Mouse (Mus musculus) gastrocnemius, postnatal 10 days (tissue): ENCODE measurements at regions not wholly inside any gene's neighbourhood (a gene's known extent, or its start where the extent isn't known, plus 50 kb on each side); places are given as distances from the start of the nearest gene placed in this dataset.

Experiments
- DNase-seq: peaks from one replicate; pipeline ENCODE4 v3.0.0; 2021; ENCODE audit warnings: mixed read lengths

DNA sequence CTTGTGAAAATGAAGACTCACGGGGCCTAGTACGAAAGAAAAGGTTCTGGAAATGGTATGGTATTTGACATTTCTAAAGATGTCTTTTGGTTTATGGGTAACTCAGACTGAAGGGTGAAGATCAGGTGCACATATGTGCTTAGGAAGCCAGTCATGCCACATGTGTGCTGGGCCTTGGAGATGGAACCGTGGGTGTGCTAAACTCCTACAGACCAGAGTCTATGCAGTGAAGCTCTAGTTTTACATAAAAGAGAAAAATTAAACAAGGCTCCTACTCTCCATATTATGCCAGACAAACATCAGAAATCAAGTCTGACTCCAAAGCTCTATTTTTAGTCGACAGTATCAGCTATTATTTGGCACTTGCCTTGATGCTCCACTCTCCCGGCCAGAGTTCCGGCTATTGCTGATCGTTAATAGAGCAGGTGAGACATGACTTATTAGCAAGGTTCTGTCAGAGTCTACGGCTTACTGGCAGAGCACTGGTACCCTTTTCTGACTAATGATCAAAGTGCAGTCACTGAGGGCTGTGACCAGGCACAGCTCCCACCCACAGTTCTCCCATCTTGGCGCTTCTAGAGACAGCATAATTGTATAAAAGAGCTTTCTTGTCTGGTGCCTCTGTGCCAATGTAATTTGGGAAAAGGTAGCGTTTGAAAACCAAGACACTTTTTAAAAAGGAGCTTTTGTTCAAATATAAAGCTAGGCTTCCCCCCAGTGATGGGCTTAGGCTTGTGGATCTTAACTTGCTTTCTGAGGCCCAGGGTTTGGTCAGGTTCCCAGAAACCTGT, 119.2 kb upstream of the Ccdc122 start:
- DNase-seq = no peak

DNA sequence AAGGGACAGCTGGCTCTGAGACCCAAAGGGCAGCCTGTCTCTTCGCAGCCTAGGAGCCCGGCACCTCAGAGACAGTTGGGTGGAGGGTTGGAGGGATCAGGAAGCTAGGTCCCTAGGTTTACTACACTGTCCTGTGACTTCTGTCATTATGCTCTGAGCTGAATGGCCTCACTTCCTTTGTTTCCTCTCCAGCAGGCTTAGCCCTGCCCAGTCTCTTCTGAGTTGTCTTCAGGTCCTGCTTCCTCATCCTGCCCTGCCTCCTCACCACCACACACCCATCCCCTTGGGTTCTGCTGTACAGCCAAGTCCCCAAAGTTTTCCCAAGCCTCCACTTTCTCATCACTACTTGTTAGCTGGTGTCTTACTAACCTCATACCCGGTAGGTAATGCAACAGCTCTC, 122.7 kb upstream of the Ccdc122 start:
- DNase-seq = no peak

DNA sequence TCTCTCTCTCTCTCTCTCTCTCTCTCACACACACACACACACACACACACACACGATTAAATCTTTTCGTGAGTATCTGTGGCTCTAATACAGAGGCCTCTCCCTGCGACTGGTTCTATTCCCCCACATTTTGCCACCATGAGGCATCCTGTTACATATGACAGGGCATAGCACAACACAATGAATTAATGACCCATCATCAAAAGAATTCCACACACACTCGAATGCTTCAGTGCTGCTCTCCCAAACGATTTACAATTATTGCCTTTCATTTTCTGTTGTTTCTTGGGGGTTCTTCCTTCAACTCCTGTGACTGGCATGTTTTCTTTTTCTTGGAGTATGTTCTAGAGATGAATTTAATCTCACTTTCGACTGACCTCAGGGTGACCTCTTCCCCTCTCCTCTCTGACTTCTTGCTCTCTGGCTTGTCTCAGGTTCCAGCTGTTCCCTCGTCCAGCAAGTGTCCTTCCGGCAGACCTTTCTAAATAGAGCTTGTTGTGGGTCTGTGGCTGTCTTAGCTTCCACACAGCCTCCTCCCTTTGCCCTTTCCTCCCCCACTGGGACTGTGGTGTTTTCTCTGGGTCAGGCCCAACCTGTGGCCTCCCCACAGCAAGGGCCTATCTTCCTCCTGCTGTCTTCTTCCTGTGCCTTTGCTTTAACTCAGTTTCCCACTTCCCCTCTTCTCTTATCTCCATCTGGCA, 124.1 kb upstream of the Ccdc122 start:
- no peak for DNase-seq

DNA sequence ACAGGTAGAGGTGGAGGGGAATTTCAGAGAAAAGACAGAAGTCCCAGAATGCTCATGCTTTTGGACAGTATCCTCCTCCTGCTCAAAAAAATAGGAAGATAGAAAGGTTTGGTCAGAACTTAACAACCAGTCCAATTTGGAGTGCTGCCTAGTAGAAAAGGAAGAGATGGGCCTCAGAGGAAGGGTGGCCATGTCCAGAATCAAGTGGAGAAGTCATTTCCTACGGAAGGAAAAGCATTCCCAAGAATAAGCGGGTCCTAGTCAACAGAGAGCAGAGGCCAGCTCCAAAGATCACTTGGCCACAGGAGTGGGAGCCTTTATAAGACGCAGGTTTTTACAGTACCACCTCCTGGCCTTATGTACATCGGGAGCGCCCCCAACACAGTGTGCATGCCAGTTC, 125.3 kb upstream of the Ccdc122 start:
- no peak for DNase-seq

DNA sequence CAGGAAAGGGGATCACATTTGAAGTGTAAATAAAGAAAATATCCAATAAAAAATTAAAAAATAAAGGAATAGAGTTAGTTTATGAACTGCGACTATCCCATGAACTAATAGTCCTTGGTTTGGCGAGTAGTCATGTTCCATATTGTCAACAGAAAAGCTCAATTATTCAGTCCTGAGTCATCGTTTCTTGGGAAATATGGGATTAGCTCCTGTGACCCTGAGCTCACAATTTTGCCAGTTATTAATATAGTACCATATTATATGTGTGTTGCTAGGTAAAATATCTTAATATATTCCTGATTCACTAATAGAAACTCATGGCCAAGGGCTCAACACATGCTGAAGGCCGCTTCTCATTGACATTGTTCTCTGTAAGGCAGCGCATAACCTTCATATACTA, 126.4 kb upstream of the Ccdc122 start:
- DNase-seq = no peak

DNA sequence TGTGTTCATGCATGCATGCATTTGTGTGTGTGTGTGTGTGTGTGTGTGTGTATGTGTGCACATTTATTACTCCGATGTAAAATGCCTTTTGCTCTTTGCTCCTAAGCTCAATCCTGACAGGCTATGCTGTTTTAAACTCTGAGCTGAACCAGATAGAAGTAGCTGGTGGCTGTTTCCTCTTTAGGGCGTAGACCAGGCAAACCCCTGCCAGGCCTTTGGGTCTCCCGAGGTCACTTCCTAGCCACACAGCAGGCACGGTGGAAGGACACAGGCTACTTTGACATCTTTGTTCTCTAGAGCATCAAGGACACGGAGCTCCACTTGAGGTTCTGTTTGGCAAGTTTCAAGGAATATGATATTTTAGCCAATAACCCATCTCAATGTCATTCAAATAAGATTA, 128.6 kb upstream of the Ccdc122 start:
- DNase-seq = no peak

DNA sequence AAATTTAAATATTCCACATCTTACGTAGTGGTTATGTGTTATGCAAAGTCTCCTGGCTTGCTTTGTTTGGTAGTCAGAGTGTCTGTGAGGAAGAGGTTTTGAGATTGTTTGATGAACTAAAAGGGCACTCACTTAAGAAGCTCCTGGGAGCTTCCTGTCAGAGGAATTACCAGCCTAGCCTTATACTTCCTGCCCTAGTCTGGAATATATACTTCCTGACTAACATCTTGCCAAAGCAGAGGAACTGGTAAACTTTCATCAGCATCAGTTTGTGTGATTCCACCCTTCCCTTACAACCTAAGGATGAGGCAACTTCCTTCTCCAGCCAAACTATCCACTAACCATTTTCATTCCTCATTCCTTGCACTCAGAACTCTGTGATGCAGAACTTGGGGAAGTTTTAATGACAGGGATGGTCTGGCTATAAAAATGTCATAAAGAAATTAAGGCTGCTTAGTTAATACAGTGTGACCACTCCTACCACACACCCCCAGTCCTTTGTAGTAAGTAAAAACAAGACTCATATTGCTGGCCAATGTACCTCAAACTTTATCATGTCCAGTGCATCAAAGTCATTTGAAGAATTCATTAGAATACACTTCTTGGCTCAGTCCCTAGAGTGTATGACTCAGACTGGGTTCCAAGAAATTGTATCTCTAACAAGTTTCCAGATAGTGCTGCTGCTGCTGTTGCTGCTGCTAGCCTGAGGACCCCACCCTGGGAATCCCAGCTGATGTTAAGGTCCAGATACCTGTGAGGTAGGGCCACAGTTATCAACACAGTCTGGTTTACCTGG, 133.4 kb upstream of the Ccdc122 start:
- no peak for DNase-seq

DNA sequence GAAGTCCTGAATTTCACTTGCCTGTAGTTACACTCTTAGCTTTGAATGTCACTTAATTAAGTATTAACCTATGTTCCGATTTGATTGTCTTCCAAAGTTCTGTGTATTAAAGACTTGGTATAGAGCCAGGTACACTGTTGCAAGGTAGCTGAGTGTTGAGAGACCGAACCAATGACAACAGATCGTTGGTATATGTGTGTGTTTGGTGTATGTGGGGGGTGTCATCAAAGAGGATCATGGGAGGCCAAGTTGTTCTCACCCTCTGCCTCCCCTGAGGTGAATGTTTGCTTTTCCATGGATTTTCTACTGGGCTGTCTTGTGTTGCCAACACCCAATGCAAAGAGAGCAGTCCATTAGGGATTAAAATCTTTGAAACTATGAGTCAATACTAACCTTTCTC, 135.1 kb upstream of the Ccdc122 start:
- no peak for DNase-seq

DNA sequence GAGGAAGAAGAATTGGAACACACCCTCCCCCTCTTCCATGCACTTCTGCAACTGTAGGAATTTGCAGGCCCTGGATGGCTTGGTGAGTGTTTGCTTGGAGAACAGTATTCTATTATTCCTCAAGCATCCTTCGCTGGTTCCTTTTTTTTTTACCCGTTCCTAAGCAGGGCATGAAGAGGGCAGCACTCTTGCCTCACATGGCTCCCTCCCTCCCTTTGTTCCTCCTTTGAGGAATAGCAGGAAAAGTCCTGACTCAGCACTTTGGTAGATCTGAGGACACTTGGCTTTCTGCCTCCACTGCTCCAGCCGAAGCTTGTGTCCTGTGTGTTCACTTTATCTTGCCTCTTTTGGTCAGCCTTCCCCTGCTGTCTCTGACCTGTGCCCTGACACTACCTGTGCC, 137.2 kb upstream of the Ccdc122 start:
- no peak for DNase-seq

DNA sequence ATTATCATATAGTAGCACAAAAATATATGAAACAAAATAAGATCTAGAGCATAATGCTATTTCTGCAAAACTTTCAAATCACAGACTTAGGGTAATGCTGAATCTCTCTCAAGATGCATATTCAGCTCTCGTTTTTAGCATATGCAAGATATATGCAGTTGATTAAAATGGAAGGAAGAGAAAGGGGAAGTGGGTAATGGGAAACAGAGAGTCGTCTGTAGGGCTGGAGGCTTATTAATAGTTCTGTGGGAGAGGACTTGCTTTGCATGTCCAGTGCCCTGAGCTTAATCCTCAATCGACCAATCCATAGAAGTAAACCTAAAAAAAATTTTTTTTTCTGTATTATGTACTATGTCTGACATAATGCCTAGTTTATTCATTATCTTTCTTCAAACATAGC, 148.9 kb upstream of the Ccdc122 start:
- no peak for DNase-seq

DNA sequence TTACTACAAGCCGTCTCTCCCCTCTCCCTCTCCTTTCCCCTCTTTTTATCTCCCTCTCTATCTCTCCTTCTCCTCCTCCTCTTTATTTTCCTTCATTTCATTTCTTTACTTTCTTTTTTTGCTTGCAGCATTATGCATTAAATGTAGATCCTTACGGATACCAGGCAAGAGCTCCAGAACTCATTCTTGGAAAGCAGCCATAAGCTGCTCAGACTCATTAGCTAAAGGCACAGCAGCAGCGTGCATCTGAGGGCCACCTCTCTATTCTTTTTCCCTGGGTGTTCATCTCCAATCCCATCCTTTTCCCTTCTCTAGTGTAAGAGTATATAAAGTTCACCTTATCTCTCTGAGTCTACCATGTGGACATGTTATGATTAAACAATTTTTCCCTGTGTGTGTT, 149.4 kb upstream of the Ccdc122 start:
- DNase-seq = no peak

DNA sequence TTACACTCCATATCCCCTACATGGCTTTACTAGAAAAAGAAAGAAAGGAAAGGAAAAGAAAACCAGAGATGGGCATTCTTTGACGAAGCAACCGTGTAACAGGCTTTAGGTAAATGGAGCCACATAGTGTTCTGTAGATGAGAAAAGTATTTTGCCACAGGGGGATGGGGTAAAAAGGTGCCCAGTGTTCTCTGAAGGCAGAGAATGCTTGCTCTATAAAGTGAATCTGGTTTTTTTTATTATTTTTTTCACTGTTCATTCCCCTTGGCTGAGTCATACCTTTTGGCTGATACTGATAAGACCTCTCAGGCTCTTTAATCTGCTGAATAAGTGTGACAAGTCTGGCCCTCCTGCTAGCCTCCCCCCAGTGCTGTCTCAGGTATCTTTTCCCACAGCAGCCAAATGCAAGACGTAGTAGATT, 153.3 kb upstream of the Ccdc122 start:
- no peak for DNase-seq

DNA sequence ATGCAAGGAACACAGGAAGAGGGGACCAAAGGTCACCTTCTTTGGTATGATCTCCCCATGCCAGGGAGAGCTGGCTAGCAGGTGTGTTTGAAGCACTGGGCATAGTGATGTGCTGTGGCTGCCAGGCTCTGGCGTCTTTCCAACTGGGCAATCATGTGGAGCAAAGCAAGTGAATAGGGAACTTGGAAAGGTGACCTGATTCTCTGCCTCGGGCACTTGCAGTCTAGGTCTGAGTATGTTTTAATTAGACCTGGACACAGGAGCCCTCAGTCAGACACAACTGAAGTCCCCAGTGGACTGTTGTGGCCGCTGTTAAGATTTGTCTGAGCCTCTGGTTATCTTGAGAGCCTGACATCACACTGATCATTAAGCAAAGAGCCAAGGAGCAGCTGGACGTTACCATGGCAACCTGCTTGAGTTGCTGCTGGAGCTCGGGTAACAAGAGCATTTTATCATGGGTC, 153.8 kb upstream of the Ccdc122 start:
- peak; percentile 67 for DNase-seq

DNA sequence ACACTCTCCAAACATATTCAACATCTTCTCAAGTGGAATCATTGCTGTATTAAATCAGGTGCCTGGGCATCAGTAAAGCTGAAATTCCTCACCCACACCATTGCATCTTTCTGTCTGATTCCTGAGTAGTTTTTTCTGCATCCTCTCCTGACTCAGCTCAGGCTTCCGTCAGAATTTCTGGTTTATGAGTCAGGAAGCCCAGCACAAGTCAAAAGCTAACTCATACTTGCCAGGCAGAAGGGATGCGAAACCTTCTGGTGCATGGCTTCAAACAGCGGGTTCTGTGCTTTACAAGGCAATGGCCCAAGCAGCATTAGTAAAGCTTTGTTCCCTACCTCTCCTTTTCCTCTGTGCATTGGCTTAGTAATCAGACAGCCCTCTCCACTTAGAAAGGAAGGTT, 155.7 kb upstream of the Ccdc122 start:
- DNase-seq = no peak

DNA sequence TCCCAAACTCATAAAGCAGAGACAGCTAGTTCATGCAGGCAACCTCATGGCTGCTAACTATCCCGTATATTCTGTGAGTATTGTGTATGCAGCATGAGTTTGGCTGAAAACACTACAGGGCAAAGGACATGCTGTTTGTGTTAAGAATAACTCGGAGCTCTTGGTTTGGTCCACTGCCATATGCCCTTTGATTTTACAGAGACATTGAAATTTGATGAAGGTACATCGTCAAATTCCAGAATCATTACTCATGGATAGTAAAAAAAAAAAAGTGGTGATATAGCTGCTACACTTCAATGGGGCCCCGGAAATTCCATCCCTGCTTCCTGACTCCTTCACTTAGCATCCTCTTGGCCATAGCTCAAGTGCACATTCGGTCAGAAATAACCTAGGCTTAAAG, 159.3 kb upstream of the Ccdc122 start:
- DNase-seq = no peak

DNA sequence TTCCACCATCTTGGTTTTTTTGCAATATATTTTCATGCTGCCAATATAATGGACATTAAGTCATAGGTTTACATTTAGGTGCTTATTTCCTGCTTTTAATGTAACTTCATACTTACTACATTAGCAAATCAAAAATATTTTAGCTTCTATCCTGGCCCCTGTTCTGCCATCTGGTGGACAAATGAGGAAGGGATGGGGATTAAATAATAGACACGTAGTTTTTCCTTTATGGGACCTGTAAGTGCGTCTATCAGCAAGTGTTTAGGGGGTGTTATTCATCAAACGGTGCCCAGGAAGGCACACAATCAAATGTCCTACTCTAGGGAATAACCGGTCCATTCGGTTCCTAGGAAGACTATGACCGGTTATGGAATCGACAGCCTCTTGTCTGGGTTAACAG, 160.6 kb upstream of the Ccdc122 start:
- peak; percentile 44 for DNase-seq

DNA sequence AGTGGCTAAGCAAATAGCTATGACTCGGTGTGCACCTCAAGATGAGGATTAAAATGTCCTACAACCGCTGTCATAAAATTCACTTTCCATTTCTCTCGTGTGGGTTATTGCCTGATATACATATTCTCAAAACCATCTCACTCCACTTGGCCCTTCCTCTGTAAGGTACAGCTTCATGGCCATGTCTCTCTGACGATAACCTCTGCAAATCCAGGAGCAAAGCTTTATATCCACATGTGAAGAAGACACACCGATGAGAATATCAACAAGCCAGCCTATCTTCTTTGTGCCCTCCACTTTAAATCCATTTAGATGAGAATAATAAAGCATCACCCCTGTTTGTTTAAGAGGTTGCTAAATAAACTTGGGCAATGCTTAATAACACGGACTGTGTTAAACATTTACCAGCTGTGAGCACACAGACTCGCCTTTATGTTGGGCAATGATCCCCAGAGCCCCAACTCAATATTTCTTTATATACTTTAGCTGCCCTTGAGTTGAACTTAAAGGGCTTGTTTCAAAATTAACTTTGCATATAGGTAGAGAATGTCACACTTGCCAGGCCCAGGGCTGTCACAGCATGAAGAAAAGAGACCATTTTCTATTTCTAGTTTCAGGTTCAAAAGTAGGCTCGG, 161.2 kb upstream of the Ccdc122 start:
- DNase-seq = no peak

DNA sequence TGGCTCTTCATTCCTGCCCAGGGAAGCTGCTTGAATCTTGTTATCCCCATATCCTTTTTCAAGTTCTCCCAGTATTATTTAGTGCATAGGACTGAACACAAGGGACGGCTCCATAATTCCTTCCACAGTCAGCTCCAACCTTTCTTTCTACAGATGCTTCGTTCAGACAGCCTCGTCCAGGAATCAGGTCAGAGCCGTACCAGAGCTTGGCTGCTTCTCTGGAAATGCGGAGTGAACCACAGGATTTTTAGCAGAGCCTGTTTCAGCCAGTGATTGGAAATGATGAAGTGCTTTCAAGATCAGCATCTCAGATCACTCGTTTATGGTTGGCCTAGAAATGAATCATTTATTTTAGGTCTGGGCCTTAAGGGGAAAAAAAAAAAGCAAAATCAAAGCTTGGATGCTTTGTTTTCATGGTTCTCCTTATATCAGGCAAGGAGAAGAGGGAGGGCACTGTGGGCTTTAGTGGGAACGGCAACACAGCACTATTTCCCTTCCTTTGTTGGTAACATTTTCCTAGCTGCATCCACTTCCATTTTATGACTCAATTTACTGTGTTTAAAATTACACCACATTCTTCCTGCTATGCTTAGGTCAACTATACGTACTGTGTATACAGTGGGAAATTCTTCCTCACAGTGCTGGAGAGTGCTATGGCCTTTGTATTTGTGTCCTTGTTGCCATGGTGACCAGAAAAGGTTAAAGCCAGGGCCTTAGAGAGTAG, 161.9 kb upstream of the Ccdc122 start:
- no peak for DNase-seq

DNA sequence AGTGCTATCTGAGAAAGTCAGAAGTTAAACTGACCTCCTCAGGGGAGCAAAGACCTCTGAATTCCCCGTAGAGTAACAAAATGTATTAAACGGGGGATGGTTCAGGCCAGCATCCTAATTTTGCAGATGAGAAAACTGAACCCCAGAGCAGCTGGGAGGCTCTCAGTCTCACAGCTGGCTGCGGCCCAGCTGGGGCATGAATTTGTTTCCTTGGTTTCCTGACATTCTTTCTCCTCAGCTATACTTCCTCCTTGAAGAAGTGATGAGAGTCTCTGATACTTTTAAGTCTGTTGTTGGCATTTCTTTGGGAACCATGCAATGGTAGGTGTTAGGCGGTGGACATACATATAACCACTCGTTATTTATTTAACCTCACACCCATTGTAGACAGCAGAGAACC, 162.9 kb upstream of the Ccdc122 start:
- no peak for DNase-seq

DNA sequence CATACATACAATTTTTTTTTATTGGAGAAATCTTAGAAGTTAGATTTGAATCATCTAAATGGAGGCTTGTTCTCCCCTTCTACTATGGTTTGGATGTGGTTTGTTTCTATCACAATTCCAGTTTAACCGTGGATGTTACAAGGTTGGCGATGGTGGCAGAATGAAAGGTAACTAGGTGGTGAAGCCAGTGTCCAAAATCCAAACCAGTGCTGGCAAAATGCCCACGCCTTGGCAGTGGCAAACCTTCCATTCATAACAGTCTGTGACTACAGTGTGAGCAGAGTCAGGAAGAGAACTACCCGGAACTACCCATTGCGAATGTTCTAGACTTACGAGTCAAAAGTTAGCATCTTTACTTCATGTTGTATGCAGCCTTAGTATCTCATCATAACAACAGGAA, 163.6 kb upstream of the Ccdc122 start:
- DNase-seq = no peak

DNA sequence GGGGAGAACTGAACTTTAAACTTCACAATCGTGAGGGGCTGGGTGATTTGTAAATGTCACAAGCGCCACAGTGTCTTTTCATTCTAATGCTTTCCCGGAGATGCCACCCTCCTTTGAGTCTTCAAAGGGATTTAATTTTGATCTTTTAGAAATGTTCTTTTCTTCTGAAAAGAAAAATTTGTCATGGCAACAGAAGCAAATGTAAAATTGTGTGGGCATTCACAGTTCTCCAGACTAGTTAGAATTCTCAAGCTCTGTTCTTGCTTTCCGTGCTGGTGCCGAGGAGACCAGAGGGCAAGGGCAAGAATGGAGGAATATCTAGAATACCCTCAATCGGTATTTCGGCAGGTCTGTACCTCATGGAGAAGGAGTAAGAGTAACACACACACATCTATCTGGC, 164.1 kb upstream of the Ccdc122 start:
- DNase-seq = no peak

DNA sequence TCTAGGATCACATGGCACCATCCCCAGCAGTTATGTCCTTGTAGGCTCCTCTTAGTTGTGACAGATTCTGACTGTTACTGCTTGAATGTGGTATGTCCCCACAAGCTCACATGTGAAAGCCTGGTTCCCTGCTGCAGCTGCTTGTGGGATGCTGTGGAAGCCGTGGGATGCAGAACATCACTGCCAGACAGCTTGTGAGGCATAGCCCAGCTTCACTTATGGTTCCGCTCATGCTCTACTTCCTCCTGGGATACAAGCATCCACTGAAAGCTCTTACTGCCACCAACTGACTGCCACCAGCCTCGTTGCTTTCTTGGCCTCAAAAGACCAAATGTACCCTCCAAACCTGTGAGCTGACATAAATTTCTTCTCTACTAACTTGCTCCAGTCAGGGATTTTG, 167.7 kb upstream of the Ccdc122 start:
- DNase-seq = no peak
